Mouse (Mus musculus) small intestine, adult 2 months (tissue): ENCODE data around the gene Fgb.

Source experiments
- CTCF ChIP-seq: fragments of 200-500 bp; IDR thresholded peaks from 2 replicates; pipeline ENCODE4 v1.5.1; 2012; ENCODE audit warnings: low read depth, mild to moderate bottlenecking, control low read depth, inconsistent platforms, low read length, moderate library complexity, mixed read lengths; ENCODE audit not compliant: insufficient replicate concordance, insufficient read length; ENCODE audit errors: extremely low read depth
- POLR2A ChIP-seq: fragments of 200-500 bp; IDR thresholded peaks from 2 replicates; pipeline ENCODE4 v1.6.1; 2012; ENCODE audit warnings: low read depth, mild to moderate bottlenecking, control low read depth, inconsistent platforms, low read length, moderate library complexity

DNA sequence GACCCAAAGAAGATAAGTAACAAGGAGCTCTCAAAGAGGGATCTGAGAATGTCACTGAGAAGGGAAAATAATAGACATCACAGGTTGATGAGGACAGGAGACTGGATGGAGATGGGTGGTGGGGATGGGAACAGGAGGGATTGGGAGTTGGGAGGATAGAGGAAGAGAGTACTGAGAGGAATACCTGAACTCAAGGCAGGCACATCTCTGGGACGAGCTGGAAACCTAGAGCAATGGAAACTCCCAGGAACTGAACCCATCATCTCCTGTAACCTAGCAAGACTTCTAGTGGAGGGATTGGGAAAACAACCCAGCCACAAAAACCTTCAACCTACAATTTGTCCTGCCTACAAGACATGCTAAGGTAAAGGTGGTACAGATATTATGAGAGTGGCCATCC is 33.4 kb downstream of the Fgb start:
- TF ChIP-seq CTCF (no peak), POLR2A (no peak)
